Mouse (Mus musculus) embryonic fibroblast, embryonic 13.5 days (primary cell): Measurements from ENCODE around the gene Coro7.

Experiments
- CTCF ChIP-seq: IDR thresholded peaks from 2 replicates; pipeline ENCODE4 v1.5.1; 2011; ENCODE audit warnings: mild to moderate bottlenecking, control low read depth, low read length, moderate library complexity, borderline replicate concordance; ENCODE audit not compliant: insufficient read depth
- POLR2A ChIP-seq: IDR thresholded peaks from 2 replicates; pipeline ENCODE4 v1.6.1; 2011; ENCODE audit warnings: low read depth, mild to moderate bottlenecking, control low read depth, low read length, moderate library complexity

DNA sequence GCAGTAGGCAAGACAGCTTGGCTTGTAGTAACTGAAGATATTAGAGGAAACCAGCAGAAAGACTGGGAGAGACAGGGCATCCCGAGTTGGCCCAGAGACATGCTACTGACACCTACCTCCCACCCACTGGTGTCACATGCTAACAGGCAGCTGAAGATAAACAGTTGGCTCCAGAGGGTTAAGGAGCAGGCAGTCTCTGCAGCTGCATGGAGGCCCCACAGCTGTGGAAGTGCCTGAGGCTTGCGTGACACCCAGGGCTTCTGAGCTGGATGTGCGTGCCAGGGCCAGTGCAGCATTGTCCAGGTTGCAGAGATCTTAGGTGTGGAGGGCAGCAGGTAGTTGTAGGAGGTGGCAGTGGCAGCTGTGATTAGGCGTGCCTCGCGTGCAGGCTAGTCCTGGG, 52.5 kb downstream of the Coro7 start:
- TF ChIP-seq CTCF = no peak
- no peak for TF ChIP-seq POLR2A
